Mouse (Mus musculus): ENCODE measurements at regions not wholly inside any gene's neighbourhood (a gene's known extent, or its start where the extent isn't known, plus 50 kb on each side); places are given as distances from the start of the nearest gene placed in this dataset.

DNA sequence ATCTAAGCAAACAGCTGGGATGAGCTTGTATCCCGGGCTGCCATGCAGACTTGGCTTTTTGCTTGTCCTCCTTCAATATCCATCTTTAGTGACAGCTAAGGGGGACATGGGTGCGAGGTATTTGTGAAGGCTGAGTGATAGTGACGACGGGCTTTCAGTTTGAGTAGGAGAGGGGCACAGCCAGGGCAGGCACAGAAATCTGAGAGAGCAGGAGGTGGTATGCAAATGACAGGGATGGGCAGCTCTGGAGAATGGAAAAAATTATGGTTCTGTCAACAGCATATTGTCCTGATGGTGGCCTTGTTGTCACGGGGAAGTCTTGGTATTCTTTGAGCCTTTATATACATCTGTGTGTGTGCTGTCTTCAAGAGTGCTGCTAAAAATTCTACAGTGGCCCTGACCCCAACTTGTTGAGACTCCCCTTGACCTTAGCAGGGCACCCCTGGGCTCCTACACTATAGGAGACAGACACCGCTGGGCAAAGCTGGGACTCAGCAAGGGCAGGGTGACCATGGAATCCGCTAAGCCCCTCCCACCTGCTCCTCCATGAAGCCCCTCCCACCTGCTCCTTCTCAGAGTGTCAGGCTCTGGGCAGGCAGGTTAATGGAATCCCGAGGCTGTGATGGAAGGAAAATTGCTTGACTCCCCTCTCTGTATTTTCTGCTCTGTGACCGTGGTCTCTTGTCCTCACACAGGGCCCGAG is 156.1 kb downstream of the Matn1 start:
- DNase-seq, result no peak

DNA sequence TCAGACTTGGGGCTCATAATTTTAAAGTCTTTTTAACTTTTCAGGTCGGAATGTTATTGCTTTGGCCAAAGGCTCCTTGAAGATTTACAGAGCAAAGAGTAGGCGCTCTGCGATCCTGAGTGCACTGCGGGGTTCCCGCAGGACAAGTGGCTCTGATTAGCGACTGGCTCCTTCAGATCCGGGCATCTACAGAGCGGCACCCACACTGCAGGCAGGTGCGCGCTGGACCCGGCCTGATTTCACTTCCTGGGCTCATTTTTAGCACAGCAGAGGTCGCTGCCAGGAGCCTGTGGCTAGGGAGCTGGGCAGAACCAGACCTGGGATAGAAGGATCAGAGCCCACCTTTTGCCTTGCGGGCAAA is 156.6 kb downstream of the Matn1 start:
- no peak for DNase-seq

DNA sequence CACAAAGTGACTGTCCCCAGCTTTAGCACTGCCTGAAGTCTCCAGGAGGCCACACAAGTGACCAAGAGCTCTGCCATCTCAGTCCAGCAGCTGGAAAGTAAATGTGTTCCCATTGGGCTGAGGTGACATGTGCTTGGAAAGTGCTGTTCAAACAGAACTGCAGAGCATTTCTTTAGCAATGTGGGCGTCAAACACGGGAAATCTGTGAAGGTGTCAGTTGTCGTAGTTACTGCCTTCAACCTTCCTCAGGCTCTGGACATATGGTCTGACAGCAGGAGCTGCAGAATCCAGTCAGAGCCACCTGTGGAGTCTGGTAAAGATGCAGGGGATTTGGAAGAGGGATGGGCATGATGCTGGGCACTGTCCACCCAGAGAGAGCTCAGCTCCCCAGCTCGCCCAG is 158.0 kb downstream of the Matn1 start:
- DNase-seq, result no peak

DNA sequence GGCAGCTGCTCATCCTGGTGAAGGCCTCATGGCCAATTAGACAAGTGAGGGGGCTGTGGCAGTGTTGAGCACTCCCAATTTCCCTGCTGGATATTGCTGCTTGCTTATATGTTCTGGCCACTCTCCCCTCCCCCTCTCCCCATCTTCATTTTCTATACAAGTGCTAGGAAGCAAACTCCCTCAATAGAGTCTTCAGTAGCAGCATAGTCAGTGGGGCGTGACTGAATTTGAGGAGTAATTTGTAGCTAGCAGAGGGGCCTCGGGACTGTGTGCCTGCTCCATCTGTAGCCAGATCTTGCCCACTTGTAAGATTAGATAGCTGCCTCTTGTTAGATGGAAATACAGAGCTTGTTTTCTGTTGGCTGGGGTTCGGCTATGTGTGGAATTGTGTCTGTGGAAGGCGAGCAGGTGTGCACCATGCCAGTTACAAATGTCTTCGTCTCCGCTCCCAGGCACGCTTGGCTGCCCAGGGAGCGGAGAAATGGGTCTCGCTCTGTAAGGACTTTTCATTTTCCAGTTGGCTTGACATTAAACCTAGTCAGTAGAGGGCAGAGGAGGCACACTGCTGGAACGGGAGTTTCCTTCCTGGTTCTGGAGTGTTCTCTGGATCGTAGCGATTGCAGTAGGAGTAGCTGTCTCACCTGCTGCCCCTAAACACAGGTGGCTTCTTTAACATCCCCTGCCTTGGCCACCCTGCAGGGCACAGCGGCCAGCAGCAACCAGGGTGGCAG is 163.1 kb downstream of the Matn1 start:
- peak in 1 of 2 experiments; percentile 18 for DNase-seq

DNA sequence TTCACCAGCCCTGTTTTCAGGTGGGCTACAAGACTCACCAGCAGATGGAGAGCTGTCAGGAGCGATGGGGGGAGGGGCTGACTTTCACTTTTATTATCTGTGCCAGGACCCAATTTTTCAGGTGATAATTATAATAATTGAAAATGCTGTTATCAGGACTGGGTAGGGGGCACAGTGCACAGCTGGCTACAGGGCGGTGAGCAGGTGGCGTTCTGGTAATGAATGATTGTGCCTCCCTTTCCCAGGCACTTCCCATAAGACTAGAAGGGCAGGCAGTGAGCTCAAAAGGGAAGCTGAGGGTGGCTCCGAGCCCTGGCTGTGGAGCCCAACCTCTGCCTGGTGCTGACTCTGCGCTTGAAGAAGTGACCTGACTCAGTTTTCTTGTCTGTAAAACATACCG is 168.4 kb downstream of the Matn1 start:
- DNase-seq, result no peak

DNA sequence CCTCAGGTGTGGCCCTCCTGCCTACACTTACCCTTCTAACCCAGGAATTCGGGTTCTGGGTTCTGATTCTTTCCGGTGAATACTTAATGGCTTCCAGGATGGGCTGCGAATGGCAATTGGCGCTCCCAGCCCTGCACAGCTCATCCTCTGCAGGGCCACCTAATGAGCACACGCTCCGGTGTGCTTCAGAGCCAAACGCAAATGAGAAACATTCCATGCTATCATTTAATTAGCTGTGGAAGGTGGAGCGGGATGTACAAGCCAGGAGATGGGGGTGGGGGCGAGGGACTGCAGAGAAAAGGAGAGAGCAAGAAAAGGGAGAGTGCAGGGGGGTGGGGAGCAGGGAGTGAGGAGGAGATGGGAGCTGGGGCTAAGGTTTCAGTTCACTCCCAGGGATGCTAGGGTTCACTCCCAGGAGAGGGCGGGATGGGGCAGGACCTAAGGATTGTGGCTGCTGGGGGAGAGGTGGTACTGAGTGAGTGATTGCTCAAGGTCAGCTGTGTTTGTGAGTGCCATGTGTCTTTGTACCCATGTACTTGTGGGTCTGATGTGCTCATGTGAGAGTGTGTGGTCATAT is 169.6 kb downstream of the Matn1 start:
- no peak for DNase-seq

DNA sequence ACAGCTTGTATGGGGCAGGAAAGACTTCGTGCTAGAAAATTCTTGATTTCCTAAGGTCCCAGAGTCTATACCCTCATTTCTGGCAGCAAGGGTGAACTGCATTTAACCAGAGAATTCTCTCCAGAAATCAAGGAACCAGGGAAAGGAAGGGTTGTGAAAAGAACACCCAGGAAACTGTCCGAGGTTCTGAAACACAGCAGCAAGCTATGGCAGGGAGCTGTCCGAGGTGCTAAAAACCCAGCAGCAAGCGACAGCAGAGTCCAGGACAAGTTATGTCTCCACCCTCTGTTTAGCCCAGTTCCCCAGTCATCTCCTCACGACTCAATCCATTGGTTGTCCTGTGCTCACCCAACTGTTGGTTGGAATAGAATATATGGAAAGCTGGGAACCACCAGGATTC is 171.1 kb downstream of the Matn1 start:
- DNase-seq, result peak; percentile 62 to 89

DNA sequence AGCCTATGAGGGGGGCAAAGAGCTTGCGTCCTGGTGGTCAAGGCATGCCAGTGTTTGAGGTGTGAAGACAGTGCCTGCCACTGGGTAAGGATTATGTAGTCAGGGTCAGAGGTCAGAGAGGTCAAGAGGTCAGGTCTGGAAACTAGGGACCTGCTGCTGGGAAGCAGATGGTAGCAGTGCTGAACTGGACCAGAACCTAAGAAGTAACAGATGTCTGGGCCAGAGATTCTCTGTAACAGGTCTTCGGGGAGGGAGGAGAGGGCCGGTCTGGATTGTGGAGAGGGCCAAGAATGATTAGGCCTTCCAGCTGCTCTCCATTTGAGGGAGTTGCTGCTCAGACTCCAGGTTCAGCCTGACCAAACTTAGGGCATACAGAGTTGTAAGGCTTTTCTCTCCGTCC is 174.4 kb downstream of the Matn1 start:
- no peak for DNase-seq

DNA sequence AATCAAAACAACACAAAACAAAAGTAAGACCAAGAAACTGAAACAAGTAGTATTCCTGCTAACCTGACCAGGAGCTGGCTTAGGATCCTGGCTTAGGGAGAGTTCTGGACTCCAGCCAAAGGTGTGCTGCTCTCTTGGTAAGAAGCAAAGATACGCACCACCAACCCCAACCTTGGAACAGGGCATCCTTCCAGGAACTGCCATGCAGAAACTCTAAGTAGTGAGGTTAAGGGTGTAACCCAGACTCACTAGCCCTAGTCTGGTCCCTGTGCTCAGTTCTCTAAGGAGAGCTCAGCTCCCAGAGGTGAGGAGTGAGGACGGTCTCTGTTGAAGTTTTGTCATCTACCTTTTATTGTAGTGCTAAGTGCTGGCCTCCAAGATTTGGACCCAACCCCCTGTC is 175.4 kb downstream of the Matn1 start:
- peak; percentile 67 to 84 for DNase-seq

DNA sequence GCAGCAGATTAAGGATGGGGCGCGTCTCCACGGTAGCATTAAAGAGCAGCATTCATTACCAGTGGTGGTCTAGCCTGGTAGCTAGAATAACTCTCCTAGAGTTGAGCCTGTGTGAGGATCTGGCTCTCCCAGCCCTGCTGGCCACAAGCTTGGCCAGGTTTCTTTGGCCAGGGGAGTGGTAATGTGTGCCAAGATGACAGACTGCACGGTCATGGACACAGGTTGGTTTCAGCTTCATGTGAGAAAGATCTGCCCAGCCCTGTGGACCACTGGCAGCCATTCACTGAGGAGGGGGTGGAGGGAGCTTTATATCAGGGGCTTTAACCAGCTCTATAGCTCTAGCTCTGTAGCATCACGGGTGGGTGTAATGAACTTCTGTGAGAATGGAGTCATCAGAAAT is 176.5 kb downstream of the Matn1 start:
- peak in 1 of 2 experiments; percentile 32 for DNase-seq

DNA sequence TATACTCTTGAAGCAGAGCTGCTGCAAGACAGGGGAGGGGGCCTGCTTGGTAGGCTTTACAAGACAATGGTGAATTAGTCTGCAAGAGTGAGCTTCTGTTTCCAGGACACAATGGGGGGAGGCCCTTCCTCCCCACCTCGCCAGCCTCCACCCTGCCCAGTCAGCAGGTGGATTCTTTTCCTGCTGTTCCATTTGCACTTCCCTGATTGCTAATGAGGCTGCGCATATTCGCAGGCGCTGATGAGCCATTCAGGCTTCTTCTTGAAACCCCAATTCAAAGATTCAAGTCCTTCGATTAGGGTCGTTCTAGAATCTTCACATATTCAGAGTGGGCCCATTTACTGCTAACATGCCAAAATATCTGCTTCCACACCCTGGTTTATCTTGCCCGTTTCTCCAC is 181.8 kb downstream of the Matn1 start:
- no peak for DNase-seq

DNA sequence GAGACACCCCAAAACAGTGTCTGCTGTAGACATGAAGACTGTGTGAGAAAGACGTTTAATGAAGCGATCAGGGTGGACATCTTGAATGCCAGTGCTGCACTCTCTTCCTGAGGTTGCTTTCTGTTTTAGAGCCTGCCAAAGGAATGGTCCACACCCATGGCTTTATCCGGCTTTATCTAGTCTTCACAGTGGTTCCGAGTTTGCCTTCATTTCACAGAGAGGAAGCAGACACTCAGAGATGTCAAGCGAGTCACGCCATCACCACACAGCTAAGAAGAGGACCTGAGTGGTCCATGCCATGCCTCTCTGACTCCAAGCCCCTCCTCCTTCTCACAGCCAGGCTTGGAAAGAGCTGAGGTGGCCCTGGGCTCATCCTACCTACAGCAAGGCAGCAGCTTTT is 182.7 kb downstream of the Matn1 start:
- DNase-seq, result no peak

DNA sequence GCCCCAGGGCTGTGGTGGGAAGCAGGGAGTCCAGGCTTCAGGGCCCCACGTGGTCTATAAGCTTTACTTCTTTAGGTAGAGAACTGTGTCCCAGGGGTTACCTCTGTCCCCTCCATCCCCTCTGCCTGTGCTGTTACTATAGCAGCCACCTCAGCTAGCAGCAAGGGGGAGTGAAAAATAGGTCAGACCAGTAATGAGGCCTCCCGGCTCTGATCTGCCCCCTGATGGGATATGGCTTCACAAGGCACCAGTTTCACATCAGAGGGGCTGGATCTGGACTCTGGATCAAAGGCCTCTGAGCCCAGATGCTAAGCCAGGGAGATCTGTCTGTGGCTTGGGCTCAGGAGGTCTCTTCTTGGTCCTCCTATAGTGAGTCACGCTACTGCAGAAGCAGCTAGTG is 184.5 kb downstream of the Matn1 start:
- no peak for DNase-seq

DNA sequence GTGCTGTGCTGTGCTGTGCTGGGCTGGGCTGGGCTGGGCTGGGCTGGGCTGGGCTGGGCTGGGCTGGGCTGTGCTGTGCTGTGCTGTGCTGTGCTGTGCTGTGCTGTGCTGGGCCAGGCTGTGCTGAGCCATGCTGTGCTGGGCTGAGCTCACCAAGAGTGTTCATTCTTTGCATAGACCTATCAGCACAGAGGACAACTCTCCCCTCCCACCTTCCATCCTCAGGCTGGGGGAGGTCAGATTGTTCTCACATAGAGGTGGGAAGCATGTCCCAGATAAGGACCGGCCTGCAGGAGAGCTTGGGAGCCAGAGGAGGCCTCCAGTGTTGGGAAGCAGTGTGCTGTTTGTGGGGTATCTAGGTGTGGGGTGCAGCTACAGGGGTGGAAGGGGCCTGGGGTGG is 188.0 kb downstream of the Matn1 start:
- no peak for DNase-seq

DNA sequence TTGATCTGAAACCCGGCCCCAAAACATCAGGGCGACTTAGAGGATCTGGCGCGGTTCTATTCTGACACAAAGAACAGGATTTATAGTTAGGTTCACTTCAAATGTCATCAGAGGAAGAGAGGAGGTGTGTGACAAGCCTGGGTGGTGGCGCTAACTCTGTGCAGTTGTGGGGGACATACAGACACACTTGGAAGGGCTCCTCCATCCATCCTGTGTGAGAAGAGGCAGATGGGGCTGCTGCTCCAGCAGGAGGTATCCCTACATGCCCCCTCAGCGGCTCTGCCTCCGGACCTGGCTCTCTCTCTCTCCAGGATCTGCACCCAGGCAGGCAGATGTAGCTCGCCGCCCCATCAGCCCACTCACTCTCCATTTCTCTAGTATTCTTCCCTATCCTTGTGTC is 188.6 kb downstream of the Matn1 start:
- DNase-seq, result no peak

DNA sequence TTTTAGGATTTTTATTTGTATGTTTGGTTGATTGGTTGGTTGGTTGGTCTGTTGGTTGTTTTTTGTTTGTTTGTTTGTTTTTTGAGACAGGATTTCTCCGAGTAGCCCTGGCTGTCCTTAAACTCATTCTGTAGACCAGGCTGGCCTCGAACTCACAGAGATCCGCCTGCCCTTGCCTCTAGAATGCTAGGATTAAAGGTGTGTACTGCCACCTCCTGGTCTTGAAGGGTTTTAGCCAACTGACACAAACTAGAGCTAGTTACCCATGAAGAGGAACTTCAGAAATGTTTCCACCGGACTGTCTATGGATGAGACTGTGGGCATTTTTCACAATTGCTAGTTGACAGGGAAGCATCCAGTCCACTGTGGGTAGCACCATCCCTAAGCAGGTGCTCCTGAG is 191.7 kb downstream of the Matn1 start:
- DNase-seq, result no peak

DNA sequence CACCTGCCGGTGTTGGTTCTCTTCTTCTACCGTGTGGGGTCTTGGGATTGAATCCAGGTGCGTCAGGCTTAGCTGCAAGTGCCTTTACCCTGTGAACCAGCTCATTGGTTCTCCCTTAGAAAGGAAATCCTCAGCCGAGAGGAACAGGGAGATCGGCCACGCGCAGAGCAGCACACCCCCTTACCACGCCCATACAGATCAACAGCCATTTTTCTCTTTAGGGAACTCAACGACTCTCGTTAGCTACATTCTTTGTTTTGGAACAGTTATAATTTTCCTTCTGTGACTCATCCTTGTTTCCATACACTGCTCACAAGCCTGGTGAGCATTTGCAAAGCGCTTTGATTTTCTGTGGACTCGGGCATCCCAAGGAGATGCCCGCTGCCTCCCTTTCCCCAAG is 194.7 kb downstream of the Matn1 start:
- DNase-seq, result no peak

DNA sequence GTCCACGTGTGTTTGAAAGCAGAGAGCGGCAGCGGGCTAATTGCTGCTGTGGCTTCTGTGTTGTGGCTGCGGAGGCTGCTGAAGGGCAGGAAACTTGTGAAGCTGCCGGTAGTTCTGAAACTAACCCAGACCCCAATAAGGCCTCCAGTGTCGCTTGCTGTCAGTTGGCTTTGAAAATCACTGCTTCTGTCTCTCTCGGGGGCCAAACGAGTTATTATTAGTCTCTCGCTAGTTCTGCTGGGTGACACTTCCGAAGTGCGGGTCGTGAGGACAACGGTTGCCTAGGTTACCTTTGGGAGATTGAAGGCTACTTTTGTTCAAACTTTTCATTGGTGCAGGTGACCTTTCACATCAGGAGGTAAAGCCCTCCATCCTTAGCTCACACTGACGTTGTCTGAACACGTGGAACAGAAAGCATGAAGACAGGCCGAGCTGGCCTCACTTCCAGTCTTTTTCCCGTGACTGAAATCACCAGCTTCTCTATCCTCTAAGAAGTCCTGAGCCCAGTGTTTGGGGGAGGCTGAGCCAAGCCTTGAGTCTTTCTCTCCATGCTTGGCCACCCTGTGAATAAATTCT is 197.8 kb downstream of the Matn1 start:
- no peak for DNase-seq

DNA sequence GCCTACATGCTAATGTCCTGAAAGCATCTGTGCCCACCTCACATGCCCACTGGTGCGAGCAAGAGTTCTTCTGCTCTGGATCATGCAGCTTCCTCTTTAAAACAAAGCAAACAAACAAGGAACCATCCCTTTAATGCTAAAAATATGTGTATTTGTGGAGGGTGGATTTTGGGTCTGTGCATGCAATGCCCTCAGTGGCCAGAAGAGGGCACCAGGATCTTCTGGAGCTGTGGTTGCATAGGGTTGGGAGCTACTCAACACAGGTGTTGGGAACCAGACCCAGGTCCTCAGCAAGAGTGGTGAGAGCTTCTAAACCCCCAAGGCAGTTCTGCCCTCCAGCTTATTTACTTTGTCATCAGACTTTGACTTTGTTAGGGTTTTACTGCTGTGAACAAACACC is 201.3 kb downstream of the Matn1 start:
- DNase-seq, result no peak

DNA sequence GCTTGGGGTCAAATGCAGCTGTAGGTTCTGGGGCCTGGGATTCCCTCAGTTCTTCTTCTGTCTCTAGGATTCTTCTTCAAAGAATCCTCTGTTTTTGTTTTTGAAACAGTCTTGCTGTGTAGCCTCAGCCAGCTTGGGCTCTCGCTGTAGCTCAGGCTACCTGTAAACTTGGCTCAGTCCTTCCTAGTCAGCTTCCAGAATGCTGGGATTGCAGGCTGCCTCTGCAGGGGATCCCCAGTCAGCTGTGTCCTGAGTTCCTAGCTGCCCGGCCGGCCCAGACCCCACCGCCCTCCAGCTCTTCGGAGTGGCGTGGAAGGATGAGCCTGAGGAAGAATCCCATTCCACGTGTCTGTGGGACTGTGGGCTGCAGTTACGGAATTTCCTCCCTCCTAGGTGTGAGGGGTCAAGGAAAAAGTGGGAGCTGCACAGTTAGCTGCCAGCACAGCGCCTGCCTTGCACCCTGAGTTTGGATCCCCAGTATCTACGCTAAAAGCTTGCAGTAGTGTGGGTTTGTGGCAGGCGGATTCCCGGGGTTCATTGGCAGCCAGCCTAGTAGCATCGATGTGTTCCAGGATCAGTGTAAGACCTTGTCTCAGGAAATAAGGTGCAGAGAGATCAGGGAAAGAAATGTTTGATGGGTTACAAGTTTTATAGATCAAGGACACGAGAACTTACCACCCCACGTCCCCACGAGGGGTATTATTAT is 204.0 kb downstream of the Matn1 start:
- no peak for DNase-seq

DNA sequence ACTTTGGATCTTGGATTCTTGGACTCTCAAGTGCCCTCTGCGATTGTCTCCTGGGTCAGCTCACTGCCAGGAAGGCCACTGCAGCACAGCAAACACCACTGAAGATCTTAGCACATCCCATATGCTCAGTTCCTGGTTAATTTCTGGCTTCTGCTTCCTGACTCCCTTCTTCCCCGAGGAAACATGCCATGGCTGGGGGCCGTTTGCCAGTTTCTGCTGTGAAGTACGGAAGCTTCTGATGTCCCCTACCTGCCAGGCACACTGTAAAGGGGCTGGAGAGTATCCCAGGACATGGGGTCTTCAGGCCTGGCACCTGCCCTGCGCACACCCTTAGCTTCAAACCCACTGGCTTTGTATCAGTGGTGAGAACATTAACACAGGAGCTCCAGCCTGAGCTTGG is 205.3 kb downstream of the Matn1 start:
- no peak for DNase-seq

DNA sequence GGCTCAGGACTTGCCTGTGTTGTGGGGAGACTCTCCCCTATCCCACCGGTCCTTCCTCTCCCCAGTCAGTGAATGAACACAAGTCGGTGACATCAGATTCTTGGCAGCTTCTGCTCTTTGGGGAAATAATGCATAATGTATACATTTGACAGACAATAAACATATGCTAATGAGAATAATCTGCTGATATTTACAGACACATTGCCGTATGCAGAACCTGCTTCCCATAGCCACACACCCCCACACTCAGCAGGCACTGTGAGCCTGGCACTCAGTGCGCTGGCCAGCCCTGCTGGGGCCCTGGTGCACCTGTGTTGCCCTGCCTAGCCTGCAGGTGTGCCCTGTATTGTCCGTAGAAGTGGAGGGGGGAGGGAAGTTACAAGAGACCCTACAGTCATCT is 215.5 kb downstream of the Matn1 start:
- no peak for DNase-seq

DNA sequence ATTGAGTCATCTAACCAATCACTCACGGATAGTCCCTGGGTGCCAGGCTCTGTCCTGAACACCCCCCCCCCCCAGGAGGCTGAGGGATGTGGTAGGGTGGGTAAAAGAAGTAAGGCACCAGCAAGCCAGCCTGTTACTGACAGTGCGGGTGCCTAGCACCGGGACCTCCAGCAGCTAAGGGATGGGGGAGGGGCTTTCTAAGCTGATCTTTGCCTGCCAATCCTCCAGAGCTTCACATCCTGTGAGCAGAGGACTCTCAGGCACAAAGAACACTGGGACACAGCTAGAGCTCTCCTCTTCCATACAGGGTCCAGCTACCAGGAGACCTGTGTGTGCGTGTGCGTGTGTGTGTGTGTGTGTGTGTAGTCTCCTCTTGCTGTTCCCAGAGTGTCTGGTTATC is 215.9 kb downstream of the Matn1 start:
- DNase-seq, result no peak

DNA sequence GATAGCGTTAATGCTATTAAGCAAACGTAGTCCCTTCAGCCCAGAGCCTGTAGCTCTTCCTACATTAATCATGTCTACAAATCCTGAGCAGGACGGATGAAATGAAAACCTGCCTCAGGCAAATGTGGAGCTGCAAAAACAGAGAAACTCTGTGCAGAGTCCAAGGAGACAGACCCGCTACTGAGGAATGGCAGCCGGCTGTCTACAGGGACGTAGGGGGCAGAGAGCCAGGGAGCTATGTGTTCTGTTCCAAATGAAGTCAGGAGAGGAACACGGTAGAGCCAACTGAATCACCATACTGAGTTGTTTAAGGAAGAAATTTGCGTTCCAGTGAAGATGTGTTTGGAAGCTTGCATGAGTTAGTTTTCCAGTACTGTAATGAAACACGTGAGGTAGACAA is 217.3 kb downstream of the Matn1 start:
- no peak for DNase-seq

Data from kidney, postnatal 36 days (tissue).